Mouse (Mus musculus) left cerebral cortex, postnatal 10 days (tissue): ENCODE data around the gene Olfr935. TPM values are rescaled to one million over a fixed set of nuclear protein-coding genes. Genes with fewer than 3 reads are reported as not detected.

Experiments used
- DNase-seq, 2 experiments: peaks; one replicate each; pipeline ENCODE4 v3.0.0; 2021 to 2022; ENCODE audit warnings: low spot score in 2 of 2, mixed read lengths in 1 of 2; ENCODE audit errors: extremely low spot score in 1 of 2
- intact Hi-C: fragments of 180-260 bp; cut with DNase I; formaldehyde crosslinking; loops from one replicate; pipeline ENCODE4 v1.15.1; 2025
- microRNA-seq: library from miRNA; unstranded; fragments of <30 nt; microRNA quantifications from one replicate; pipeline ENCODE4 v1.2.0, GENCODE M21; 2022
- total RNA-seq, 2 experiments: library from RNA; stranded (reverse); gene quantifications; 2 replicates each; pipeline ENCODE4 v1.2.3; 2021

Gene Olfr935
- not detected for total RNA-seq

GRCm38 (mm10) chr9:38999583-38999982 is at the start of gene Olfr935:
Gene Olfr935, minus strand, starts transcription at chr9:38999683.
- intact Hi-C loops: no loop called here
- DNase-seq: no peak

- intact Hi-C loops: no loop called here
- DNase-seq: no peak
These were observed 23.8 kb upstream of the Olfr935 start, which contains the start of gene Olfr146 for GRCm38 (mm10) chr9:39023277-39023676. Gene Olfr146, minus strand, starts transcription at chr9:39023377.

GRCm38 (mm10) chr9:38988215-38988614 is 11.3 kb downstream of the Olfr935 start, which contains the start of gene Olfr934:
Gene Olfr934, minus strand, starts transcription at chr9:38988315.
- DNase-seq: no peak
- intact Hi-C loops: no loop called here

GRCm38 (mm10) chr9:38972013-38972412 is 27.5 kb downstream of the Olfr935 start, which contains the start of gene Olfr933:
Gene Olfr933, plus strand, starts transcription at chr9:38972313.
- intact Hi-C loops: no loop called here
- DNase-seq: no peak

GRCm38 (mm10) chr9:38954124-38954416 is 45.4 kb downstream of the Olfr935 start:
- intact Hi-C loops: no loop called here
- DNase-seq: no peak

GRCm38 (mm10) chr9:38953401-38954123 is 45.9 kb downstream of the Olfr935 start:
- intact Hi-C loops: no loop called here
- DNase-seq: peak in 1 of 2 experiments; percentile 11

Small RNAs within 50 kb of the gene (microRNA-seq; reads per million reads assigned to microRNA genes)
- gene Gm25529: not detected

Other genes with a start within 250 kb of the Olfr935 start
- not detected for gene Olfr920, start 247.4 kb downstream of the Olfr935 start, total RNA-seq
- gene Olfr921, start 226.6 kb downstream of the Olfr935 start, total RNA-seq: not detected
- gene Olfr922, start 185.1 kb downstream of the Olfr935 start, total RNA-seq: not detected
- gene Olfr923, start 173.1 kb downstream of the Olfr935 start, total RNA-seq: not detected
- gene Olfr924, start 155.2 kb downstream of the Olfr935 start, total RNA-seq: not detected
- not detected for gene Olfr26, start 144.6 kb downstream of the Olfr935 start, total RNA-seq
- gene Olfr926, start 122.6 kb downstream of the Olfr935 start, total RNA-seq: not detected
- not detected for gene Olfr930, start 69.9 kb downstream of the Olfr935 start, total RNA-seq
- gene Olfr933, start 27.4 kb downstream of the Olfr935 start, total RNA-seq: not detected
- gene Olfr934, start 11.4 kb downstream of the Olfr935 start, total RNA-seq: not detected
- not detected for gene Olfr146, start 23.7 kb upstream of the Olfr935 start, total RNA-seq
- not detected for gene Olfr937, start 65.3 kb upstream of the Olfr935 start, total RNA-seq
- not detected for gene Olfr938, start 79.2 kb upstream of the Olfr935 start, total RNA-seq
- not detected for gene Olfr27, start 128.4 kb upstream of the Olfr935 start, total RNA-seq
- not detected for gene Olfr943, start 166.6 kb upstream of the Olfr935 start, total RNA-seq
- not detected for gene Olfr944, start 202.2 kb upstream of the Olfr935 start, total RNA-seq